ENCODE assay signal across 8 mouse cellular contexts in the genomic region with DNA sequence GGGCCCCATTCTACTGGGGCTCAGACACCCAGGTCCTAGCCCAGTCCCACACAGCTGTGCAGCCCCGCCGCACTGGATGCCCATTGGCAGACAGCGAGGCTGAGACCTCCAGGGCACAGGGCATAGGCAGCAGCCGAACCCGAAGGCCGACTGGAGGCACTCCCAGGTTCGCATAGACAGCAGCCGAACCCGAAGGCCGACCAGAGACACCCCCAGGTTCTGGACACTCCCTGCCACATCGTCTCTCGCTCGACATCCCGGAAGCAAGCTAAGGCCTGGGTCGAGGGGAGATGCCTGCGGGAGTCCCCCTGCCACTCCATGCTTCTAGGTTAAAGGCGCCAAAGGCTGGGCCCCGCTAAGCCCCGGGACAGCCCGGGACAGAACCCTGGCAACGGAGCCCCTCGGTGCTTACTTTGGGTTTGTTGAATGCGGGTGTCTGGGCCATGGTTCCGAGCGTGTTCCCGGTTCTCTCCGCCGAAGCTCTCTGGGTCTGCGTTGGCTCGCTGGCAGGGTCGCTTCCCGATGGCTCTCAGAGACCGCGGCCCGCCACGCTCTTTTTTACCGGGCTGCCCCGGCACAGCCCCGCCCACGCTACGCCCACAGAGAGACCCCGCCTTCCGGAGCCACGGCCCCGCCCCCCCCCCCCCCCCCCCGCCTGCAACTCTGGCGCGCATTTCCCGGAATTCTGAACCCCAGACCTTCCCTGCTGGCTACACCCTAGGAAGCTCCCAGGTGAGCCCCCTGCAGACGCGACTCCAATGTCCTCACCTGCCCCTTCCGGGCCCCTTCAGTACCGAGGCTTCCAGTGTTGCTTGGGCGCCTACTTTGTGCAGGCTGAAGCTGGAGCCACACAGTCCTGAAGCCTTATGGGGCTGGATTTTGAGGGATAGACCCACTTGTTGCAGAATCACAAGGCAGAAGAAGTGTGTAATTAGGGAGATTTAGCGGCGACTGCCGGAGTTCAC. TPM values are rescaled to one million over a fixed set of nuclear protein-coding genes. Genes with fewer than 3 reads are reported as not detected.
DNase-seq lines count a peak whose midpoint lies in the region; ATAC-seq and TF ChIP-seq lines count a peak whose summit lies in the region.

TSS of gene Ada (minus strand) at position 593 of the 965 bp plus-strand sequence.

- no peak for TF ChIP-seq CTCF in liver, embryonic 14.5 days (IDR thresholded peaks at IDR 0.05; ENCODE audit: low read depth)

- H3K9me3 ChIP-seq in hindbrain, embryonic 16.5 days (ENCODE audit: control insufficient read depth, low read length): no peaks in the 10 kb centered on the region
- H3K9me3 ChIP-seq in liver, embryonic 14.5 days (ENCODE audit: control insufficient read depth, low read length): no peaks in the 10 kb centered on the region

- H3K4me2 ChIP-seq in hindbrain, embryonic 16.5 days (ENCODE audit: low read length): peak within 1 kb of the TSS; percentile 99
- peak within 1 kb of the TSS; percentile 93 for H3K4me2 ChIP-seq in liver, embryonic 14.5 days (ENCODE audit: low read depth)

- peak within 1 kb of the TSS; percentile 55 for H3K4me3 ChIP-seq in hindbrain, embryonic 16.5 days (ENCODE audit: low read length)
- H3K4me3 ChIP-seq in liver, embryonic 14.5 days (ENCODE audit: insufficient read depth in 1 of 2, low read depth in 2 of 2, low read length in 2 of 2): peak within 1 kb of the TSS; percentile 57 to 60

- TF ChIP-seq EP300 in liver, embryonic 14.5 days (IDR thresholded peaks at IDR 0.05; ENCODE audit: low read depth): no peak

- 1% methylated on average over 49 of the region's 57 CpGs for WGBS in hindbrain, embryonic 16.5 days
- WGBS in liver, embryonic 14.5 days (ENCODE audit: insufficient replicate concordance): under 1% methylated on average over 55 of the region's 57 CpGs

- H3K27ac ChIP-seq in hindbrain, embryonic 16.5 days (ENCODE audit: low read depth, low read length): no peak within 1 kb of the TSS
- H3K27ac ChIP-seq in liver, embryonic 14.5 days: no peak within 1 kb of the TSS

- H3K9ac ChIP-seq in hindbrain, embryonic 16.5 days (ENCODE audit: low read depth, low read length): peak within 1 kb of the TSS; percentile 76
- H3K9ac ChIP-seq in liver, embryonic 14.5 days (replicated peaks): peak within 1 kb of the TSS; percentile 54

- ATAC-seq in hindbrain, embryonic 16.5 days: peak; percentile 74
- ATAC-seq in liver, embryonic 14.5 days (ENCODE audit: insufficient read depth): peak; percentile 74; the same call in 1 of the 2 replicates

- no peaks in the 10 kb centered on the region for H3K36me3 ChIP-seq in hindbrain, embryonic 16.5 days (ENCODE audit: control insufficient read depth, insufficient read depth, low read length)
- H3K36me3 ChIP-seq in liver, embryonic 14.5 days (replicated peaks; ENCODE audit: control insufficient read depth, insufficient read depth, low read depth): no peaks in the 10 kb centered on the region

- peak; percentile 24 for DNase-seq in layer of hippocampus, adult 9-11 months
- no peak for DNase-seq in layer of hippocampus, postnatal 14 days (ENCODE audit: low spot score in 2 of 2)
- peak; percentile 32 for DNase-seq in brain, adult 2 months (ENCODE audit: low read depth, low spot score)
- DNase-seq in forelimb bud, embryonic 11.5 days (ENCODE audit: low read depth, low spot score): peak; percentile 33
- DNase-seq in liver, embryonic 14.5 days (ENCODE audit: low read depth in 3 of 3, low spot score in 3 of 3): peak; percentile 14 to 36 (median 29)
- DNase-seq in natural killer cell, adult 2 months (ENCODE audit: low spot score in 2 of 2): peak; percentile 26 to 42
- peak; percentile 82 for DNase-seq in thymus, postnatal 25 days

- H3K27me3 ChIP-seq in hindbrain, embryonic 16.5 days (replicated peaks; ENCODE audit: control insufficient read depth, insufficient read depth, low read length): no peaks in the 10 kb centered on the region
- no peaks in the 10 kb centered on the region; the same call in 1 of the 2 replicates for H3K27me3 ChIP-seq in liver, embryonic 14.5 days (ENCODE audit: control insufficient read depth, insufficient read depth, low read length)

- peaks cover 11% of the 10 kb centered on the region for H3K4me1 ChIP-seq in hindbrain, embryonic 16.5 days (ENCODE audit: control insufficient read depth, insufficient read depth, low read depth, low read length)
- peaks cover 0 to 3% of the 10 kb centered on the region in 2 experiments; a peak in 2 of 4 replicates for H3K4me1 ChIP-seq in liver, embryonic 14.5 days (replicated peaks; ENCODE audit: control insufficient read depth in 2 of 2, insufficient read depth in 2 of 2, low read length in 1 of 2)

RNA-seq across cellular contexts. Expression of gene Ada, which starts in this region (rescaled TPM):
- total RNA-seq in layer of hippocampus, postnatal 14 days (2021): 1 to 10 TPM; 1.5 to 1.6 TPM
- 3.5 and 4.2 TPM in 2 replicates for polyA plus RNA-seq in hindbrain, embryonic 16.5 days (2015; fragmentation: Nextera tagmentation; extraction: Ambion mirVana)
- polyA plus RNA-seq in liver, embryonic 14.5 days (2012; rRNA removed): 1.7 and 2.9 TPM in 2 replicates
- polyA plus RNA-seq in liver, embryonic 14.5 days (2014; fragmentation: Nextera tagmentation; extraction: Ambion mirVana): 3.8 and 4.1 TPM in 2 replicates

Comparison
In these comparisons a context has a peak if more than half of its experiments do, and no peak if none do; other contexts are left out.
1. DNase-seq: peak in layer of hippocampus, adult 9-11 months (single experiment), brain, adult 2 months (single experiment), forelimb bud, embryonic 11.5 days (single experiment), liver, embryonic 14.5 days (3 of 3), natural killer cell, adult 2 months (2 of 2) and thymus, postnatal 25 days (single experiment); none in layer of hippocampus, postnatal 14 days (0 of 2).